Mouse (Mus musculus) neural tube, embryonic 14.5 days (tissue): ENCODE data around the gene Casq1. TPM values are rescaled to one million over a fixed set of nuclear protein-coding genes. Genes with fewer than 3 reads are reported as not detected.

Experiments used
- ATAC-seq: fragments of 200-750 bp; cut with Nextera tagmentation; 2 replicates; pipeline ENCODE4 v1.8.0; 2017; ENCODE audit warnings: low read depth, mild to moderate bottlenecking, moderate TSS enrichment, moderate library complexity
- H3K27ac ChIP-seq: fragments of 300-500 bp; sonication (generic); 2 replicates; pipeline ENCODE4 v1.5.1; 2014; ENCODE audit warnings: low read depth, mild to moderate bottlenecking, control low read depth, low read length, moderate library complexity, mixed read lengths
- H3K27me3 ChIP-seq: fragments of 300-500 bp; sonication (generic); 2 replicates; pipeline ENCODE4 v1.6.1; 2014; ENCODE audit warnings: low read length; ENCODE audit not compliant: control insufficient read depth, insufficient read depth
- H3K36me3 ChIP-seq: fragments of 300-500 bp; sonication (generic); 2 replicates; pipeline ENCODE4 v1.6.1; 2014; ENCODE audit warnings: low read length, mixed read lengths; ENCODE audit not compliant: control insufficient read depth, insufficient read depth
- H3K4me1 ChIP-seq: fragments of 300-500 bp; sonication (generic); 2 replicates; pipeline ENCODE4 v1.6.1; 2014; ENCODE audit warnings: low read length; ENCODE audit not compliant: control insufficient read depth, insufficient read depth
- H3K4me2 ChIP-seq: fragments of 300-500 bp; sonication (generic); 2 replicates; pipeline ENCODE4 v1.6.1; 2014; ENCODE audit warnings: mild to moderate bottlenecking, low read depth, low read length, control low read depth
- H3K4me3 ChIP-seq: fragments of 300-500 bp; sonication (generic); 2 replicates; pipeline ENCODE4 v1.5.1; 2014; ENCODE audit warnings: low read depth, low read length, control low read depth, mixed read lengths
- H3K9ac ChIP-seq: fragments of 300-500 bp; sonication (generic); replicated peaks from 2 replicates; pipeline ENCODE4 v1.6.1; 2014; ENCODE audit warnings: low read depth, mild to moderate bottlenecking, control low read depth, low read length, mixed read lengths
- H3K9me3 ChIP-seq: fragments of 300-500 bp; sonication (generic); 2 replicates; pipeline ENCODE4 v1.6.1; 2016; ENCODE audit warnings: low read length; ENCODE audit not compliant: control insufficient read depth
- WGBS: fragments of 180-500 bp; shearing (Covaris S2); extraction: QIAGEN DNeasy Blood & Tissue Kit; methylation state at CpG from one replicate; pipeline ENCODE4 v1.1.7; 2014; 5-methylcytosine and 5-hydroxymethylcytosine counted together
- polyA plus RNA-seq: library from polyadenylated mRNA; unstranded; fragments of >200 nt; fragmentation: Nextera tagmentation; extraction: Ambion mirVana; gene quantifications from 2 replicates; pipeline ENCODE4 v1.2.1, GENCODE M21; 2014

The Casq1 gene
- polyA plus RNA-seq, 1 experiment from 2014 or later, result 1.6 TPM

GRCm38 (mm10) chr1:172213771-172214170, 5.9 kb downstream of the Casq1 start:
- Histone ChIP-seq H3K27ac (peak overlapping the region; percentile 28; the same call in 1 of the 2 replicates), H3K4me3 (no peak overlapping the region), H3K36me3 (no peaks in the 10 kb centered on the region), H3K9ac (no peak overlapping the region), H3K4me1 (0 out of 2 replicates have a peak, but pooled peaks cover 5% of the 10 kb centered on the region), H3K4me2 (no peak overlapping the region), H3K27me3 (no peaks in the 10 kb centered on the region), H3K9me3 (no peaks in the 10 kb centered on the region)
- 45% methylated on average over 4 of the region's 4 CpGs for WGBS
- ATAC-seq, result peak; percentile 36; the same call in 1 of the 2 replicates

GRCm38 (mm10) chr1:172212776-172213175, 6.9 kb downstream of the Casq1 start:
- H3K4me3 ChIP-seq, result no peak overlapping the region
- no peak overlapping the region for H3K4me2 ChIP-seq
- no peaks in the 10 kb centered on the region for H3K27me3 ChIP-seq
- H3K27ac ChIP-seq, result no peak overlapping the region
- H3K9me3 ChIP-seq, result no peaks in the 10 kb centered on the region
- no peak for ATAC-seq
- peaks cover 5% of the 10 kb centered on the region; the same call in 1 of the 2 replicates for H3K4me1 ChIP-seq
- H3K9ac ChIP-seq, result no peak overlapping the region
- 59% methylated on average over 5 of the region's 5 CpGs for WGBS
- no peaks in the 10 kb centered on the region for H3K36me3 ChIP-seq

- Histone ChIP-seq H3K9me3 (no peaks in the 10 kb centered on the region), H3K4me3 (peak overlapping the region; percentile 63), H3K27ac (peak overlapping the region; percentile 86), H3K36me3 (no peaks in the 10 kb centered on the region), H3K9ac (no peak overlapping the region; the same call in none of the 2 replicates), H3K4me2 (peak overlapping the region; percentile 74), H3K4me1 (peaks cover 46% of the 10 kb centered on the region), H3K27me3 (no peaks in the 10 kb centered on the region)
- peak; percentile 11; the same call in 1 of the 2 replicates for ATAC-seq
- 13% methylated on average over 7 of the region's 7 CpGs for WGBS
Observed at GRCm38 (mm10) chr1:172207111-172207584, 12.5 kb downstream of the Casq1 start.

GRCm38 (mm10) chr1:172206141-172206917, 13.3 kb downstream of the Casq1 start, which contains the start of gene Pea15a:
Gene Pea15a, minus strand, starts transcription at chr1:172206804.
- Histone ChIP-seq H3K9ac (peak within 1 kb of the TSS; percentile 85), H3K36me3 (no peaks in the 10 kb centered on the region), H3K27me3 (no peaks in the 10 kb centered on the region), H3K9me3 (no peaks in the 10 kb centered on the region), H3K4me2 (peak within 1 kb of the TSS; percentile 74), H3K27ac (peak within 1 kb of the TSS; percentile 86), H3K4me3 (peak within 1 kb of the TSS; percentile 63), H3K4me1 (peaks cover 54% of the 10 kb centered on the region)
- 1% methylated on average over 39 of the region's 40 CpGs for WGBS
- ATAC-seq, result peak; percentile 78

- Histone ChIP-seq H3K4me3 (peak overlapping the region; percentile 63), H3K4me1 (peaks cover 60% of the 10 kb centered on the region), H3K27me3 (no peaks in the 10 kb centered on the region), H3K9ac (peak overlapping the region; percentile 85), H3K4me2 (peak overlapping the region; percentile 74), H3K36me3 (no peaks in the 10 kb centered on the region), H3K27ac (peak overlapping the region; percentile 86), H3K9me3 (no peaks in the 10 kb centered on the region)
- 4% methylated on average over 3 of the region's 3 CpGs for WGBS
- ATAC-seq, result no peak
Observed at GRCm38 (mm10) chr1:172205741-172206087, 14.0 kb downstream of the Casq1 start.

GRCm38 (mm10) chr1:172204814-172205740, 14.6 kb downstream of the Casq1 start:
- Histone ChIP-seq H3K4me1 (peaks cover 66% of the 10 kb centered on the region), H3K9me3 (no peaks in the 10 kb centered on the region), H3K27ac (peak overlapping the region; percentile 86), H3K36me3 (peaks cover 3% of the 10 kb centered on the region; the same call in 1 of the 2 replicates), H3K9ac (peak overlapping the region; percentile 85), H3K4me2 (peak overlapping the region; percentile 74), H3K27me3 (no peaks in the 10 kb centered on the region), H3K4me3 (peak overlapping the region; percentile 63)
- ATAC-seq, result no peak
- WGBS, result 8% methylated on average over 15 of the region's 15 CpGs

- H3K4me1 ChIP-seq, result peaks cover 66% of the 10 kb centered on the region
- peak overlapping the region; percentile 63 for H3K4me3 ChIP-seq
- WGBS, result 10% methylated on average over 9 of the region's 9 CpGs
- ATAC-seq, result no peak
- H3K27ac ChIP-seq, result peak overlapping the region; percentile 86
- H3K27me3 ChIP-seq, result no peaks in the 10 kb centered on the region
- H3K36me3 ChIP-seq, result peaks cover 11% of the 10 kb centered on the region
- peak overlapping the region; percentile 74 for H3K4me2 ChIP-seq
- peak overlapping the region; percentile 25; the same call in 1 of the 2 replicates for H3K9ac ChIP-seq
- no peaks in the 10 kb centered on the region for H3K9me3 ChIP-seq
Observed at GRCm38 (mm10) chr1:172204033-172204813, 15.4 kb downstream of the Casq1 start.

- no peak overlapping the region; the same call in 1 of the 2 replicates for H3K4me3 ChIP-seq
- peak overlapping the region; percentile 25; the same call in 1 of the 2 replicates for H3K9ac ChIP-seq
- 0% methylated on average over 4 of the region's 4 CpGs for WGBS
- H3K27ac ChIP-seq, result peak overlapping the region; percentile 86
- peak overlapping the region; percentile 74 for H3K4me2 ChIP-seq
- ATAC-seq, result no peak
- H3K27me3 ChIP-seq, result no peaks in the 10 kb centered on the region
- H3K9me3 ChIP-seq, result no peaks in the 10 kb centered on the region
- H3K36me3 ChIP-seq, result peaks cover 18% of the 10 kb centered on the region
- peaks cover 66% of the 10 kb centered on the region for H3K4me1 ChIP-seq
Observed at GRCm38 (mm10) chr1:172203566-172203965, 16.1 kb downstream of the Casq1 start.
